Mouse (Mus musculus) ES-Bruce4 (cell line): ENCODE data around the gene Gosr2.

Experiments used
- CTCF ChIP-seq: IDR thresholded peaks from one replicate; pipeline ENCODE4 v1.8.1; 2011; ENCODE audit warnings: low read depth, low read length
- EP300 ChIP-seq: IDR thresholded peaks from 2 replicates; pipeline ENCODE4 v1.6.1; 2011; ENCODE audit warnings: low read depth, low read length; ENCODE audit not compliant: insufficient read depth

GRCm38 (mm10) chr11:103663119-103663518 lies 34.6 kb downstream of the Gosr2 start:
- TF ChIP-seq CTCF (no peak), EP300 (no peak)
